Mouse (Mus musculus) erythroblast, embryonic 14.5 days (primary cell): ENCODE results near the gene Eif4b.

Experiments
- GATA1 ChIP-seq: IDR thresholded peaks from 2 replicates; pipeline ENCODE4 v1.6.1; 2012; ENCODE audit warnings: low read length, inconsistent platforms, mixed read lengths
- TAL1 ChIP-seq: IDR thresholded peaks from 3 replicates; pipeline ENCODE4 v1.6.1; 2012; ENCODE audit warnings: low read length, inconsistent platforms, mixed read lengths

DNA sequence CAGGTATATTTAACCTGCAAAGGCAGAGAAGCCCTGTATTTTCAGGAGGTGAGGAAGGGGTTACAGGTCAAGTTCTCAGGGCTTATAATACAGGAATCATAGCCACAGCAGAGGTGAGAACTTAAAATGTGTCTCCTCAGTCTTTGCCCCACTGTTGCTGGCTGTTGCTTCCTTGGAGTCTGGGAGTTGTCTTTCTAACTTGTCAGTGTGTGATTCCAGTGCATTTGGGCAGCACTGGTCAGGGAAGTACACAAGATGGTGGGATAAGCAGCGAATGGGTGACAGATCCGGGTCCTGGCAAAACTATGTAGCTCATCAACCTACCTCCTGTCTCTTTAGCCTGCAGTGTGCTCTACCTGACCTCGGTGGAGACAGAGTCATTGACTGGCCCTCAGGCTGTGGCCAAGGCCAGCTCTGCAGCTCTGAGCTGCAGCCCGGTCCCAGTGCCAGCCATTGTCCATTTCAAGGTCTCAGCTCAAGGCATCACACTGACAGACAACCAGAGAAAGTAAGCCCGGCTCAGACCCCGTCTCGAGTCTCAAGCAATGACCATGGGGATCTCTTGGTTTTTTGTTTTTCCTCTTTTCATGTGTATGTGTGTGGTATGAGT is 41.2 kb downstream of the Eif4b start:
- no peak for TF ChIP-seq TAL1
- TF ChIP-seq GATA1: no peak
